Mouse (Mus musculus) thymus, postnatal 10 days (tissue): ENCODE measurements around the gene Atpaf1.

Source experiments
- DNase-seq, 2 experiments: peaks; one replicate each; pipeline ENCODE4 v3.0.0; 2021; ENCODE audit warnings: low spot score in 2 of 2

Gene Atpaf1

GRCm38 (mm10) chr4:115799981-115800380, 15.4 kb downstream of the Atpaf1 start:
- no peak for DNase-seq

- no peak for DNase-seq
Observed at GRCm38 (mm10) chr4:115812326-115812725, 27.7 kb downstream of the Atpaf1 start.

GRCm38 (mm10) chr4:115815606-115816005, 31.0 kb downstream of the Atpaf1 start:
- DNase-seq = no peak

- DNase-seq = no peak
Observed at GRCm38 (mm10) chr4:115820199-115820598, 35.6 kb downstream of the Atpaf1 start.

GRCm38 (mm10) chr4:115820944-115821343, 36.3 kb downstream of the Atpaf1 start:
- DNase-seq = no peak

GRCm38 (mm10) chr4:115821431-115821830, 36.8 kb downstream of the Atpaf1 start:
- DNase-seq = no peak

GRCm38 (mm10) chr4:115821928-115822327, 37.3 kb downstream of the Atpaf1 start:
- no peak for DNase-seq

GRCm38 (mm10) chr4:115824178-115824577, 39.6 kb downstream of the Atpaf1 start:
- DNase-seq = no peak

GRCm38 (mm10) chr4:115825271-115825670, 40.7 kb downstream of the Atpaf1 start:
- DNase-seq = no peak

- DNase-seq = no peak
Observed at GRCm38 (mm10) chr4:115827066-115827465, 42.5 kb downstream of the Atpaf1 start.

- DNase-seq = peak in 1 of 2 experiments; percentile 9
Observed at GRCm38 (mm10) chr4:115827535-115827887, 42.9 kb downstream of the Atpaf1 start.

GRCm38 (mm10) chr4:115827888-115828571, 43.4 kb downstream of the Atpaf1 start, which contains the start of gene Mob3c:
Gene Mob3c, plus strand, starts transcription at chr4:115828092.
- DNase-seq = peak; percentile 32 to 50

- DNase-seq = no peak
Observed at GRCm38 (mm10) chr4:115828572-115828902, 43.9 kb downstream of the Atpaf1 start.

- DNase-seq = no peak
Observed at GRCm38 (mm10) chr4:115830491-115830890, 45.9 kb downstream of the Atpaf1 start.

GRCm38 (mm10) chr4:115831221-115831620, 46.6 kb downstream of the Atpaf1 start:
- DNase-seq = no peak

- DNase-seq = no peak
Observed at GRCm38 (mm10) chr4:115832040-115832439, 47.4 kb downstream of the Atpaf1 start.

- DNase-seq = no peak
Observed at GRCm38 (mm10) chr4:115835576-115835975, 51.0 kb downstream of the Atpaf1 start.

GRCm38 (mm10) chr4:115838196-115838595, 53.6 kb downstream of the Atpaf1 start:
- peak in 1 of 2 experiments; percentile 17 for DNase-seq

- peak; percentile 90 to 95 for DNase-seq
Observed at GRCm38 (mm10) chr4:115838696-115839641, 54.4 kb downstream of the Atpaf1 start, which contains the start of gene Mknk1. Gene Mknk1, plus strand, starts transcription at chr4:115839198.

GRCm38 (mm10) chr4:115839956-115840355, 55.3 kb downstream of the Atpaf1 start:
- DNase-seq = no peak

- DNase-seq = no peak
Observed at GRCm38 (mm10) chr4:115840842-115841241, 56.2 kb downstream of the Atpaf1 start.

- DNase-seq = no peak
Observed at GRCm38 (mm10) chr4:115846656-115847055, 62.0 kb downstream of the Atpaf1 start.

GRCm38 (mm10) chr4:115847377-115847776, 62.8 kb downstream of the Atpaf1 start:
- no peak for DNase-seq
